Mouse (Mus musculus): ENCODE measurements around the gene Hdgf.

The Hdgf gene

GRCm38 (mm10) chr3:87945781-87946540 is 39.8 kb downstream of the Hdgf start:
- no peak for DNase-seq (ENCODE audit: low spot score in 2 of 2)

GRCm38 (mm10) chr3:87946541-87946860 is 40.4 kb downstream of the Hdgf start:
- no peak for DNase-seq (ENCODE audit: low spot score in 2 of 2)

DNA sequence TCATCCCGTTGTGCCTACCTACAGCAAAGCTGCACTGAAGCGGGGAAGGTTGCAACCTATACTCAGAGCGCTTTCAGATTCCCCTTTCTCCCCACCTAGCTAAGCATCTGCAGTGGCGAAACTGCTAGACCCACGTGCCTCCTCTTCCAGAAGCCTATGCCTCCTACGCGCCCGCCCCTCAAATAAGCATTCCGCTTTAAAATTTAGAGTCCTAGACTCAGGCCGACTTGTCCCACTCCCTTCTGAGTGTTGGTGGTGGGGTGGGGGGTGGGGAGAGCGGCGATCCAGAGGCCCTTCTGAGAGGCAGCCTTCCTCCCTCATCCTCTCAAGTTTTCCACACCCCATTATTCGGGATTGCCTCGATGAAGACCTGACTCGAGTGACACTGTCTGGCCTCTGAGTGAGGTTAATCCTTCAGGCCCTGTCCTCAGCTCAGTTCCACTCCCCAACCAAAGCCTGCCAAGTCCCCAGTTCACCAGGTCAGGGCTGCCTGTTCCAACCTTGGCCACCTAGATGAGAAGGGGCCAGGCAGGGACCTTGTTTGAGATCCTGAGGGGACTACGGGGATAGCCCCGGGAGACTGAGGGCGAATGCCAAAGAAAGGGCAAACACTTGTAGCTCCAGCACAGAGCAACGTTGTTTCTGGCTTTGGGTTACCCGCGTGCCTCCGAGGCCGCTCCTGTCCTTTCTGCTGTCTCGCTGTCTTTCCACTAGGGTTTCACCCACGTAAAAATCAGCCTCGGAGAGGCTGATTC is 41.1 kb downstream of the Hdgf start:
- no peak for DNase-seq (ENCODE audit: low spot score in 2 of 2)

DNA sequence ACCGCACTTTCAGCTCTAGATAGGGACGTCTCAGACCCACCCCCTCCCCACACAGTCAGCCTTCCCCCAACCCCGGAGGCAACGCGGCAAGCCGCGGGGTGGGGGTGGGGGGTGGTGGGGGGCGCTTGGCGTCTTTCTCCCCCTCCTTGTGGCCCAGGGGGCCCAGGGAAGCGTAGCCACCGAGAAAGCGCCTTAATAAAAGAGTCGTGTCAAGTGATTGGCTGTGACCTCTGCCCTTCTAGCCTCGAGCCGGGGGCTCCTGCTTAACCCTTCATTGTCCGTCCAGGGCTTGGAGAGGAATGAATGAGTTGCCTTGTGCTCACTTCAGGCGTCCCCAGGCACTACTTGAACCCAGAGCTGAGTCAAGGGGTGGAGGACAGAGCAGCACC is 41.7 kb downstream of the Hdgf start:
- no peak for DNase-seq (ENCODE audit: low spot score in 2 of 2)

GRCm38 (mm10) chr3:87948378-87949265 is 42.5 kb downstream of the Hdgf start, which contains the start of gene Crabp2:
Crabp2 (plus strand) TSS chr3:87948666.
- no peak for DNase-seq (ENCODE audit: low spot score in 2 of 2)

DNA sequence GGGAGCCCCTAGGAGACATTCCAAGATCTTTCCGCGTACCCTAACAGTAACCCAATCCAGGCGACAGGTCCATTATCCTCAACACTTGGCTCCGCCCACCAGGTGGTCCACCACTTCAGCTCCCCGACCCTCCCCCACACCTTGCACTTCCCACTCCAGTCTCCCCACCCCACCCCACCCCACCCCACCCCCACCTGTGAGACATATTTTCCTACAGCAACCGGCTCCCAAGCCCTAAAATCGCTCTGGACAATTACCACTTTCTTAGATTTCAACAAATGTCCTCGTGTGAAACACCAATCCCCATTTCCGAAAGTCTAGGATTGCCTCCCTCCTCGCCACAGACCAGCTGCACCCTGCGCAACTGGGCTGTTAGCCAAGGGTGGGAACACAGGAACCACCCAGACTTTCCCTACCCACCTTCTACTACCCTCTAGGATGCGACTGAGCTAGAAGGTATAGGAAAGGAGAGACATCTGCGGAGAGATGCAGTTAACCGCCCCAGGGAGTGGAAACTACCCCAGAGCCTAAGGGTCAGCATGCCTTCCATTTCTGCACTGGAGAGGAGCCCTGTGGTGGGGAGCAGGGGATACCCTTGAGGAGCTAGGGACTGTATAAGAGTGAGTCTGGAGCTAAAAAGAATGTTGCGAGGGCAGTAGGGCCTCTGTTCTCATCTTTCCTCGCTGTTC is 43.3 kb downstream of the Hdgf start:
- DNase-seq (ENCODE audit: low spot score in 2 of 2), result no peak

GRCm38 (mm10) chr3:87949955-87950515 is 43.9 kb downstream of the Hdgf start:
- no peak for DNase-seq (ENCODE audit: low spot score in 2 of 2)

GRCm38 (mm10) chr3:87951946-87952345 is 45.8 kb downstream of the Hdgf start:
- no peak for DNase-seq (ENCODE audit: low spot score in 2 of 2)

DNA sequence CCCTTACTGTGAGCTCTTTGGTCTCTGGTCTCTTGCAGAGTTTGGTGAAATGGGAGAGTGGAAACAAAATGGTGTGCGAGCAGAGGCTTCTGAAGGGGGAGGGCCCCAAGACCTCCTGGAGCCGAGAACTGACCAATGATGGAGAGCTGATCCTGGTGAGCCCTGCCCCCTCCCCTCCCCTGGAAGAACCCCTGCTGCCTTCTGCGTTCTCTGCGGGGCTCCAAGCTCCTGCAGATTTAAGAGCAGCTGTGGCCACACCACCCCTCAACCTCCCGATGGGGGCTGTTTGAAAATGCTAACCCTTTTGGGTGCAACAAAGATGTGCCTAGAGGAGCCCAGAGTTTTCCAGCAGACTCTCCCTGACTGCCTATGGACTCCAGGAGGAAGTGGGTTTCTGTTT is 46.3 kb downstream of the Hdgf start:
- no peak for DNase-seq (ENCODE audit: low spot score in 2 of 2)

DNA sequence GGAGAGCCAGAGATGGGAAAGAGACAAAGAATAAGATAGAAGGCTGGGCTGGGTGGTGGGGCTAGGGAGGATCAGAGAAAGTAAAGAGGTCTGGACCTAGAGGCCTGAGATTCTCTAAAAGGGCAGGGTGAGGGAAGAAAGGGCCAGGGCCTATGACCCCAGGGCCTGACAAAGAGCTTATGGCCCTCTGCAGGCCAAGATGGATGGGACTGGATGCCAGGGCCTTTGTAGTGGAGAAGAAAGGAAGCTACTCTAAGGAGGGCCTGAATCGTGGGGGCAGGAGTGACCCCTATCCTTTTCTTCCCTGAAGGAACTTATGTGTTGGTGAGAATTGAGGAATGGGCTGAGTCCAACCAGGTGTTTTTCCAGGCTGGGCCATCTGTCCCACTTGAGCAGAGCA is 51.9 kb downstream of the Hdgf start:
- no peak for DNase-seq (ENCODE audit: low spot score in 2 of 2)

DNA sequence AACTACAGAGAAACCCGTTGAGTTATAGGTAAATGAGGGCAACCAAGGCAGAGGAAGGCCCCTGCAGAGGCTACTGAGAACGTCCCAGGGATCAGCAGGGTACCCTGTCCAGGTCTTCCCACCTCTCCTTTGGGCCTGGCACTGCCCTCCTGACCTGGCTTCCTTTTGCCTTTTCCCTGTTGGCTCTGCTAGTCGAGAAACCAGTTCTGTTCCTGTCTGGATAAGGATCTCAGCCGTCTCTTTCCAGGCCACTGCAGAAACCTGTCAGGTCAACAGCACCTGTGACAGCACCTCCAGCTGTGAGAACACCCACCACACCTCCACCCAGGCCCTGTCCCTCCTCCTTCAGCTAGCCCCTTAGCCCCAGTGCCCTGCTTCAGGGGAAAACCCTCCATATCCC is 52.4 kb downstream of the Hdgf start:
- DNase-seq (ENCODE audit: low spot score in 2 of 2), result peak; percentile 42

DNA sequence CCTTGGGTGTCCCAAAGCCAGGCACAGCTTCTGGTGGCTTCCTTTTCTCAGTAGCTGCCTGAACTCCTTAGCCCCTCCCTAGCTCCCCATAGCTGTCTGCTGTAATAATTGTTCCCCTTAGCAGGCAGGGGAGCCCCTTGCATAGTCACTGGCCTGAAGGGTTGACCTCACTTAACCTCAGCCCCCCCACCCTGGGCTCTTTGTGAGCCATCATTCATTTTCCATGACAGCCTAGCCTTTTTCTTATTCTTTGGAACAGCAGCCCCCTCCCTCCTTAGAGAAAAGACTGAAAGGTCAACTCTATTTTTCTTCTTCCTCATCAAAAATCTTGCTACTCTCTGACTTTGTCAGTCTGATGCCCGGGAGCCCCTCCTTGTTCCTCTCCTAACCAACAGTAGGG is 52.8 kb downstream of the Hdgf start:
- DNase-seq (ENCODE audit: low spot score in 2 of 2), result no peak

DNA sequence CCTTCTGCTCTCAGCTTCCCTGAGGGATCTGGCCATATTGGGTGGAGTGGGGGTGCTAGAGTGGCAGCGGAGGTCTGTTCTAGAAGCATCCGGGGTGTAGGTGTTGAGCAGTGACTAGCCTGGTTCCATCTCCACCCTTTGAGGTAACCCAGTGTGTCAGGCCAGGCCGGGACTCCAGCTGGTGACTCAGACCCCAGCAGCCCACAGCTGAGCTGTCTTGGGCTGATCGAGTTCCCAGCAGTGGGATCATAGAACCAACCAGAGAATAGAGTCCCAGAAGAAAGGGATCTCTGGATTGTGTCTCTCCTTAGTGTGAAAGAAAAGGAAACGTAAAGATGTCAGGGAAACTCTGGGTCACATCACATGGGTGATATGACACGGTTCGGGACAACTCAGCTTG is 53.2 kb downstream of the Hdgf start:
- no peak for DNase-seq (ENCODE audit: low spot score in 2 of 2)

- DNase-seq (ENCODE audit: low spot score in 2 of 2), result no peak
Observed at GRCm38 (mm10) chr3:87960191-87960585, 54.1 kb downstream of the Hdgf start.

- DNase-seq (ENCODE audit: low spot score in 2 of 2), result peak; percentile 80 to 86
Observed at GRCm38 (mm10) chr3:87960586-87961191, 54.6 kb downstream of the Hdgf start.

Data from urinary bladder, postnatal 36 days (tissue).